Mouse (Mus musculus) heart, adult 9 months (tissue): ENCODE results near the gene Nfib.
A peak's percentile ranks its signal among the peaks of the same experiment; 100 is the strongest.

ENCODE experiments used
- DNase-seq, 2 experiments: peaks; one replicate each; pipeline ENCODE4 v3.0.0; 2022; ENCODE audit warnings: low spot score in 2 of 2

Nfib gene

GRCm38 (mm10) chr4:82704841-82705794 lies at the start of gene Nfib:
TSS of gene Nfib (minus strand) at chr4:82705750.
- DNase-seq, result peak; percentile 10 to 44

GRCm38 (mm10) chr4:82735764-82736163 lies 30.2 kb upstream of the Nfib start:
- DNase-seq, result no peak

GRCm38 (mm10) chr4:82734765-82735481 lies 29.4 kb upstream of the Nfib start:
- no peak for DNase-seq

GRCm38 (mm10) chr4:82734348-82734747 lies 28.8 kb upstream of the Nfib start:
- DNase-seq, result no peak

- no peak for DNase-seq
Measured at GRCm38 (mm10) chr4:82733636-82734035, 28.1 kb upstream of the Nfib start.

GRCm38 (mm10) chr4:82730248-82730887 lies 24.8 kb upstream of the Nfib start:
- no peak for DNase-seq

- DNase-seq, result no peak
Measured at GRCm38 (mm10) chr4:82724058-82724457, 18.5 kb upstream of the Nfib start.

- DNase-seq, result no peak
Measured at GRCm38 (mm10) chr4:82723048-82723447, 17.5 kb upstream of the Nfib start.

GRCm38 (mm10) chr4:82715833-82716232 lies 10.3 kb upstream of the Nfib start:
- no peak for DNase-seq

GRCm38 (mm10) chr4:82711611-82712295 lies 6.2 kb upstream of the Nfib start:
- no peak for DNase-seq

- DNase-seq, result no peak
Measured at GRCm38 (mm10) chr4:82709666-82710065, 4.1 kb upstream of the Nfib start.

- DNase-seq, result no peak
Measured at GRCm38 (mm10) chr4:82706012-82706411, 462 bp upstream of the Nfib start.

GRCm38 (mm10) chr4:82704079-82704830 lies 1.3 kb downstream of the Nfib start:
- no peak for DNase-seq

- no peak for DNase-seq
Measured at GRCm38 (mm10) chr4:82702808-82703207, 2.7 kb downstream of the Nfib start.

- DNase-seq, result no peak
Measured at GRCm38 (mm10) chr4:82699504-82699903, 6.0 kb downstream of the Nfib start.

- DNase-seq, result no peak
Measured at GRCm38 (mm10) chr4:82698616-82699015, 6.9 kb downstream of the Nfib start.

GRCm38 (mm10) chr4:82697151-82697550 lies 8.4 kb downstream of the Nfib start:
- no peak for DNase-seq

- DNase-seq, result peak; percentile 42 to 52
Measured at GRCm38 (mm10) chr4:82695760-82696501, 9.6 kb downstream of the Nfib start.

- no peak for DNase-seq
Measured at GRCm38 (mm10) chr4:82692009-82692326, 13.6 kb downstream of the Nfib start.
